Mouse (Mus musculus): ENCODE data around the gene Dnajc17. TPM values are rescaled to one million over a fixed set of nuclear protein-coding genes. Genes with fewer than 3 reads are reported as not detected.

Dnajc17 gene
- polyA plus RNA-seq, 2 experiments = 18.0 to 33.1 TPM

DNA sequence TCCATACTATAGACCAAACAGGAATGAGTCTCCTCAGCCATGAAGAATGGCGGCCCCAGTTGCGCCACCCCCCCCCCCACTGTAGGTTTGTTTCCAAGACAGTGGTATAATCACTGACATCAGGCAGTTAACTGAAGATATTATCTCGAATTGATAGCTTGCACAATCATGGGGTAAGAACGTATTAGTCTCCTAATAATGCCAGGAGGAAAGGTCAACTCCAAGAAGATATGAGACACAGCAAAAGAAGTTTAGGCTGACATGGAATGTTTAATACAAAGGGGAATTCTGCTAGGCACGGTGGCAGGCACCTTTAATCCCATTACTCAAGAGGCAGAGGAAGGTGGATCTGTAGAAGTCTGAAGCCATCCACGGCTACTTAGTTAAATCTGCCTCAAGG, 62.2 kb downstream of the Dnajc17 start:
- no peak overlapping the region for H3K27ac ChIP-seq (replicated peaks; ENCODE audit: low read depth, low read length)
- no peak overlapping the region for H3K4me2 ChIP-seq (replicated peaks; ENCODE audit: low read depth, low read length, severe bottlenecking)
- no peaks in the 10 kb centered on the region for H3K27me3 ChIP-seq (ENCODE audit: control insufficient read depth, insufficient read depth, low read length)
- TF ChIP-seq POLR2A (IDR thresholded peaks at IDR 0.05; ENCODE audit: borderline replicate concordance, extremely low read depth, insufficient read depth, insufficient read length) = no peak
- H3K9me3 ChIP-seq (ENCODE audit: control insufficient read depth, low read length) = no peaks in the 10 kb centered on the region
- WGBS = 83% methylated on average over 6 of the region's 6 CpGs
- ATAC-seq (ENCODE audit: low FRiP score, low read depth) (no peak), DNase-seq (ENCODE audit: low spot score) (no peak)
- H3K4me1 ChIP-seq (ENCODE audit: control insufficient read depth, insufficient read depth, low read length) = no peaks in the 10 kb centered on the region
- H3K36me3 ChIP-seq (ENCODE audit: control insufficient read depth, insufficient read depth, low read length) = peaks cover 84% of the 10 kb centered on the region
- H3K9ac ChIP-seq (ENCODE audit: low read depth, low read length, severe bottlenecking) = no peak overlapping the region
- no peak overlapping the region for H3K4me3 ChIP-seq (replicated peaks; ENCODE audit: low read length)

DNA sequence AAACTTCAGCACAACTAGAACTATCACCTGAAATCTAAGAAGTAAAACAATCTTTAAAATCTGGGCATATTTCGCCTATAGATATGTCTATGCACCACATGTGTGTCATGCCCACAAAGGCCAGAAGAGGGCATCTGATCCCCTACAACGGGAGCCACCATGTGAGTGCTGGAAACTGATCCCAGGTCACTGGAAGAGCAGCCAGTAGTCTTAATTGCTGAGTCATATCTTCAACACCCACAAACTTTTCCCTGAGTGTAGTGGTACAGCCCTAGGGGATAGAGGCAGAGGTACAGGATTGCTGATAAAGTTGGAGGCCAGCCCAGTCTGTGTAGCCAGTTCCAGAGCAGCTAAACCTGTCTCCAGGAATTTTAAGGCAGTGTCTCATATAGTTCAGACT, 63.4 kb downstream of the Dnajc17 start:
- Histone ChIP-seq H3K4me1 (ENCODE audit: control insufficient read depth, insufficient read depth, low read length) (no peaks in the 10 kb centered on the region), H3K36me3 (ENCODE audit: control insufficient read depth, insufficient read depth, low read length) (peaks cover 83% of the 10 kb centered on the region), H3K27me3 (ENCODE audit: control insufficient read depth, insufficient read depth, low read length) (no peaks in the 10 kb centered on the region), H3K9ac (ENCODE audit: low read depth, low read length, severe bottlenecking) (no peak overlapping the region), H3K27ac (replicated peaks; ENCODE audit: low read depth, low read length) (no peak overlapping the region), H3K4me2 (replicated peaks; ENCODE audit: low read depth, low read length, severe bottlenecking) (no peak overlapping the region), H3K4me3 (replicated peaks; ENCODE audit: low read length) (no peak overlapping the region), H3K9me3 (ENCODE audit: control insufficient read depth, low read length) (no peaks in the 10 kb centered on the region)
- DNase-seq (ENCODE audit: low spot score) (no peak), ATAC-seq (ENCODE audit: low FRiP score, low read depth) (no peak)
- WGBS = 81% methylated on average over 2 of the region's 2 CpGs
- no peak for TF ChIP-seq POLR2A (IDR thresholded peaks at IDR 0.05; ENCODE audit: borderline replicate concordance, extremely low read depth, insufficient read depth, insufficient read length)

DNA sequence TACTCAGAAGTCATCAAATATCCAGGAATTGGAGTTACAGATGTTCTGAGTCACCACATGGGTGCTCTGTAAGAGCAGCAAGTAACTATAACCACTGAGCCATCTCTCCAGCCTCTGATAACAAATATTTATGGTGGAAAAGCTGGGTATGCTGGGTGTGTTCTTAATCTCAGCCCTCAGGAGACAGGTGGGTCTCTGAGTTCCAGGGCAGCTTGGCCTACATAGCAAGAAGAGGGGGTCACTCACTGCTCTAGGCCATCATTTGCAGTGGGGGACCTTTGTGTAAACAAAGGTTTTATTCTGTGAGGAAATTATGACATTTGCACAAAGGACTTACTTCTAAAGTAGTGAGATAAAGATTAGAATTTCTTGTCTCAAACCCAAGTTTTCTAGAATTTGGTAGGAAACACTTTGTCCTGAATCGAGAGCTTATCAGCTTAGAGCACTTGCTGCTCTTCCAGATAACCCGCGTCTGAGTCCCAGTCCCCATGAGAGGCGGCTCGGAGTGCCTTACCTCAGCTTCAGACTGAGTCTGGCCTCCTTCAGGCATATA, 72.2 kb downstream of the Dnajc17 start:
- DNase-seq (ENCODE audit: low spot score) (no peak), ATAC-seq (ENCODE audit: low FRiP score, low read depth) (no peak)
- Histone ChIP-seq H3K4me3 (replicated peaks; ENCODE audit: low read length) (no peak overlapping the region), H3K9me3 (ENCODE audit: control insufficient read depth, low read length) (no peaks in the 10 kb centered on the region), H3K9ac (ENCODE audit: low read depth, low read length, severe bottlenecking) (no peak overlapping the region), H3K27ac (replicated peaks; ENCODE audit: low read depth, low read length) (no peak overlapping the region), H3K4me2 (replicated peaks; ENCODE audit: low read depth, low read length, severe bottlenecking) (no peak overlapping the region), H3K4me1 (ENCODE audit: control insufficient read depth, insufficient read depth, low read length) (no peaks in the 10 kb centered on the region), H3K27me3 (ENCODE audit: control insufficient read depth, insufficient read depth, low read length) (no peaks in the 10 kb centered on the region), H3K36me3 (ENCODE audit: control insufficient read depth, insufficient read depth, low read length) (peaks cover 85% of the 10 kb centered on the region)
- WGBS = 87% methylated on average over 5 of the region's 5 CpGs
- TF ChIP-seq POLR2A (IDR thresholded peaks at IDR 0.05; ENCODE audit: borderline replicate concordance, extremely low read depth, insufficient read depth, insufficient read length) = no peak

Other genes with a start within 250 kb of the Dnajc17 start
- gene Ccdc32, start 179.4 kb downstream of the Dnajc17 start, polyA plus RNA-seq (2012; rRNA removed) = 13.5 and 14.6 TPM in 2 replicates
- 21.5 and 23.5 TPM in 2 replicates for gene Ccdc32, start 179.4 kb downstream of the Dnajc17 start, polyA plus RNA-seq (2014; fragmentation: Nextera tagmentation; extraction: Ambion mirVana)
- gene Rpusd2, start 174.0 kb downstream of the Dnajc17 start, polyA plus RNA-seq (2012; rRNA removed) = 6.0 and 6.2 TPM in 2 replicates
- 3.6 and 3.8 TPM in 2 replicates for gene Rpusd2, start 174.0 kb downstream of the Dnajc17 start, polyA plus RNA-seq (2014; fragmentation: Nextera tagmentation; extraction: Ambion mirVana)
- gene Knl1, start 161.7 kb downstream of the Dnajc17 start, polyA plus RNA-seq (2012; rRNA removed) = 3.6 and 5.5 TPM in 2 replicates
- gene Knl1, start 161.7 kb downstream of the Dnajc17 start, polyA plus RNA-seq (2014; fragmentation: Nextera tagmentation; extraction: Ambion mirVana) = 34.5 and 37.1 TPM in 2 replicates
- gene Rad51, start 96.0 kb downstream of the Dnajc17 start, polyA plus RNA-seq (2012; rRNA removed) = 37.6 and 38.6 TPM in 2 replicates
- gene Rad51, start 96.0 kb downstream of the Dnajc17 start, polyA plus RNA-seq (2014; fragmentation: Nextera tagmentation; extraction: Ambion mirVana) = 41.5 and 44.7 TPM in 2 replicates
- gene Rmdn3, start 51.8 kb downstream of the Dnajc17 start, polyA plus RNA-seq (2012; rRNA removed) = 25.4 and 27.4 TPM in 2 replicates
- gene Rmdn3, start 51.8 kb downstream of the Dnajc17 start, polyA plus RNA-seq (2014; fragmentation: Nextera tagmentation; extraction: Ambion mirVana) = 38.9 and 40.7 TPM in 2 replicates
- 5.6 and 6.2 TPM in 2 replicates for gene Gchfr, start 41.0 kb downstream of the Dnajc17 start, polyA plus RNA-seq (2012; rRNA removed)
- gene Gchfr, start 41.0 kb downstream of the Dnajc17 start, polyA plus RNA-seq (2014; fragmentation: Nextera tagmentation; extraction: Ambion mirVana) = 14.8 and 20.9 TPM in 2 replicates
- gene Gm14137, start 34.3 kb downstream of the Dnajc17 start, polyA plus RNA-seq (2012; rRNA removed) = 0.05 and 0.15 TPM in 2 replicates
- 0.57 and 0.69 TPM in 2 replicates for gene Gm14137, start 34.3 kb downstream of the Dnajc17 start, polyA plus RNA-seq (2014; fragmentation: Nextera tagmentation; extraction: Ambion mirVana)
- 88.0 and 97.9 TPM in 2 replicates for gene Zfyve19, start 178 bp downstream of the Dnajc17 start, polyA plus RNA-seq (2012; rRNA removed)
- 46.3 and 52.1 TPM in 2 replicates for gene Zfyve19, start 178 bp downstream of the Dnajc17 start, polyA plus RNA-seq (2014; fragmentation: Nextera tagmentation; extraction: Ambion mirVana)
- not detected in 2 replicates for gene Ppp1r14d, start 21.1 kb upstream of the Dnajc17 start, polyA plus RNA-seq (2012; rRNA removed)
- gene Ppp1r14d, start 21.1 kb upstream of the Dnajc17 start, polyA plus RNA-seq (2014; fragmentation: Nextera tagmentation; extraction: Ambion mirVana) = not detected in 2 replicates
- gene Spint1, start 28.6 kb upstream of the Dnajc17 start, polyA plus RNA-seq (2012; rRNA removed) = 9.2 and 11.6 TPM in 2 replicates
- gene Spint1, start 28.6 kb upstream of the Dnajc17 start, polyA plus RNA-seq (2014; fragmentation: Nextera tagmentation; extraction: Ambion mirVana) = 18.2 and 19.5 TPM in 2 replicates
- 4.5 and 6.8 TPM in 2 replicates for gene Rhov, start 62.5 kb upstream of the Dnajc17 start, polyA plus RNA-seq (2012; rRNA removed)
- gene Rhov, start 62.5 kb upstream of the Dnajc17 start, polyA plus RNA-seq (2014; fragmentation: Nextera tagmentation; extraction: Ambion mirVana) = 14.7 and 15.1 TPM in 2 replicates
- gene Vps18, start 79.9 kb upstream of the Dnajc17 start, polyA plus RNA-seq (2012; rRNA removed) = 17.0 and 19.2 TPM in 2 replicates
- 14.8 and 16.6 TPM in 2 replicates for gene Vps18, start 79.9 kb upstream of the Dnajc17 start, polyA plus RNA-seq (2014; fragmentation: Nextera tagmentation; extraction: Ambion mirVana)
- 8.7 and 9.0 TPM in 2 replicates for gene Dll4, start 117.0 kb upstream of the Dnajc17 start, polyA plus RNA-seq (2012; rRNA removed)
- 5.1 and 6.2 TPM in 2 replicates for gene Dll4, start 117.0 kb upstream of the Dnajc17 start, polyA plus RNA-seq (2014; fragmentation: Nextera tagmentation; extraction: Ambion mirVana)
- 0.79 and 0.94 TPM in 2 replicates for gene Chac1, start 142.4 kb upstream of the Dnajc17 start, polyA plus RNA-seq (2012; rRNA removed)
- gene Chac1, start 142.4 kb upstream of the Dnajc17 start, polyA plus RNA-seq (2014; fragmentation: Nextera tagmentation; extraction: Ambion mirVana) = 0.48 and 0.68 TPM in 2 replicates

Data from limb, embryonic 14.5 days (tissue).